Mouse (Mus musculus) brain, embryonic 18.5 days (tissue): ENCODE measurements around the gene Anks6.
A peak's percentile ranks its signal among the peaks of the same experiment; 100 is the strongest.

Experiments used
- DNase-seq: peaks from one replicate; pipeline ENCODE4 v3.0.0-alpha.2; 2012; ENCODE audit warnings: low read depth, low spot score

Gene Anks6

GRCm38 (mm10) chr4:46990281-46991015 is 66.8 kb downstream of the Anks6 start:
- no peak for DNase-seq

- peak; percentile 69 for DNase-seq
Observed at GRCm38 (mm10) chr4:46989842-46990241, 67.4 kb downstream of the Anks6 start.

- no peak for DNase-seq
Observed at GRCm38 (mm10) chr4:46988824-46989223, 68.4 kb downstream of the Anks6 start.

- DNase-seq, result no peak
Observed at GRCm38 (mm10) chr4:46988257-46988656, 69.0 kb downstream of the Anks6 start.

GRCm38 (mm10) chr4:46987809-46988208 is 69.4 kb downstream of the Anks6 start:
- no peak for DNase-seq

DNA sequence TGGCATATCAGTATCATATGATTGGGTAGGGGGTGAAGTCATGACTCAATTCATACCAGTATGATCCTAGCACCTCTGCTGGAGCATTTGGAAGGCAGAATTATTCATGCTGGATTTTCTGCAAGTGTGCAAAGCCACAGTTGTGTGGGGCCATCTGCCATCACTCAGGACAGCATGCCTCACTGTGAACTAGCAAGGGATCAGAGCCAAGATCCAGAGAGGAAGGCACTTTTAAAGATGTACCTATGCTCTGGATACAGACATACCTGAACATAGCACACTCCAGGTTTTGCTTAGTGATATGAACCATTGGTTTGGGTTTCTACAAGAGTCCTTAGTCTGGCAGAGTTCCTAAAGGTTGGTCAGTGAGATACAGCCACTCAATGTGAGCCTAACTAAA is 71.2 kb downstream of the Anks6 start:
- no peak for DNase-seq

DNA sequence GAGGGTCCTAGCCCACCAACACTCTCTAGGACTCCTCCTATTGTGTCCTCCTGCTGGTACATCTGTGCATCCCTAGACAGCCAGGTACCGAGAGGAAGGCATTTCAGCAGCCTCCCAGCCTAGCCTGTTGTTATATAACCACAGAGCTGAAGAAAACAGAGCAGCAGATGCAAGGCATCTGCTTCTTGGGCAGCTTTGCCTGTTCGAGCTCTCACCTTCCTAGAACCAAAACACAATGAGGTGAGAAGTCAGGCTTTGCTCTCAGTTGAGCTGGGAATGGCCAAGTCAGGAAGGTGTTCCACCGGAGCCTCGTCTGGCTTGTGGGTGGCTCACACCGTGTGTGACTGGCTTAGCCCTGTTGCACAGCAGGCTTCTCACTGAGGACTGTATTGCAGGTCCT is 74.3 kb downstream of the Anks6 start:
- no peak for DNase-seq

DNA sequence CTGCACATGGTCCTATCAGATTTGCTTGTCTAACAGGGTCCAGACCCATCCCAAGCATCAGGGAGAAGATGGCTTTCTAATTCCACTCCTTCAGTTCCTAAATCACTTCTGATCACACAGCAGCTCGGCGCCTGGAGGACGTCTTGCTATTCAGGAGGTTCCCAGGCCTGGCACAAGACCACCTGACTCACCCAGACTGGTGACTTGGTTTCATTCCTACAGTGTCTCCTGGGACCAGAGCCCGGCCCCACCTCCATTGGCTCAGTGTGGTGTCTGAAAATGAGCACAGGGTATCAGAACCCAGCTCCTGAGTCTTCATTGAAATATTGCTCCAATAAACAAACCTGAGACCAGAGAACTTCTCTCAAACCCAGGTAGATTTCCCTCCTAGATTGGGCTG is 75.1 kb downstream of the Anks6 start:
- DNase-seq, result no peak

- DNase-seq, result no peak
Observed at GRCm38 (mm10) chr4:46978371-46978770, 78.9 kb downstream of the Anks6 start.

DNA sequence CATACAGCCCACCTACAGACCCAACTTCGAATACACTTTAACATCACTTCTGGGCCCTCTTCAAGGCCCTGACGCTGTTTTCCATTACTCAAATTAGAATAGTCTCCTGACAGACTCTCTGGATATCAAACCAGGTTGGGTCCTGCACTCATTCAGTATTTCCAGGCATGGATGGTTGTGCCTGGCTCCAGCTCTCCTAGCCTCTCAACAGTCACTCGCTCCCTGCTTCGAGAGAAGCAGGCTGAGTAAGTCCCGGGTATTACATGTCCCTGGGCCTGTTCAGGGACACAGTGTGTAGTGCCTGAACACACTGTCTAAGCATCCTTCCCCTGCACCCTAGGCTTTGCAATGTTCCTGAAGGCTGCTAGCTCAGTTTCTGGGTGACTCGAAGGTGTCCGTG is 80.1 kb downstream of the Anks6 start:
- no peak for DNase-seq

DNA sequence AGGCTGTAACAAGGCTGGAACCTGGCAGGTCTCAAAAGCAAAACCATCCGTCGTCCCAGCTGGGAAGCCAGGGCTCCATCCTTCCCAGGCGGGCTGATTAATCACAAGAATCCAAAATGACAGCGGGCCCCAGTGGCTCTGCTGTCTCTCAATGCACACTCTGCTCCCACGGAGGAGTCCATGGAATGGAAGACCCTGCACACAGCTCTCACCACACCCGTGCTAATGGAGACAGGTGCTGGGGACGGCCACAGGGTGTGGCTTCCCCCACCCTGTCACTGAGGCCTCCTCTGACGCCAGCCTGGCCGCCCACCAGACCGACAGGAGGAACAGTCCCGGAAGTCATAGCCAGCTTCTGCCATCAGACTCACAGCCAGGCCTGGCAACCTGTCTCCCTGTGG is 80.6 kb downstream of the Anks6 start:
- no peak for DNase-seq

GRCm38 (mm10) chr4:46973322-46973721 is 83.9 kb downstream of the Anks6 start:
- DNase-seq, result no peak

- no peak for DNase-seq
Observed at GRCm38 (mm10) chr4:46967981-46968380, 89.2 kb downstream of the Anks6 start.

DNA sequence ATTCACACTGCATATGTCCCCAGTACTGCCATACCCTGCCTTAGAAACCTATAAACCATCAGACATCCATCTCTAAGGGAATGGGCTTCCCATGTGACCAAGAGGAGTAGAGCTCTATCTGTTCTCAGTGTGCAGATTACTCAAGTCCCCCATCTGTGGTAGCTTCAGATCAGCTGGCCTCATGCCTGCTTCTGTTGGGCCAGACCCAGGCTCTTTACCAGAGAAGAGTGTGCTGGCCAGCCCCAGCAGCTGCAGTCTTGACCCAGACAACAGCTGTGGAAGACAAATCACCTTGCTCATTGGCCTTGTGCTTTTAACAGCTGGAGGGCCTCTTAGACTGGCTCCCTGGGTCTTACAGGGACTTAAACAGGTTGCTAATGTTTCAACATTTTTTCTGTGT is 90.7 kb downstream of the Anks6 start:
- no peak for DNase-seq
